Mouse (Mus musculus): ENCODE data around the gene Acox1. TPM values are rescaled to one million over a fixed set of nuclear protein-coding genes. Genes with fewer than 3 reads are reported as not detected.
A peak's percentile ranks its signal among the peaks of the same experiment; 100 is the strongest.

Gene Acox1
- polyA plus RNA-seq, 1 experiment from 2014 or later: 21.2 TPM

DNA sequence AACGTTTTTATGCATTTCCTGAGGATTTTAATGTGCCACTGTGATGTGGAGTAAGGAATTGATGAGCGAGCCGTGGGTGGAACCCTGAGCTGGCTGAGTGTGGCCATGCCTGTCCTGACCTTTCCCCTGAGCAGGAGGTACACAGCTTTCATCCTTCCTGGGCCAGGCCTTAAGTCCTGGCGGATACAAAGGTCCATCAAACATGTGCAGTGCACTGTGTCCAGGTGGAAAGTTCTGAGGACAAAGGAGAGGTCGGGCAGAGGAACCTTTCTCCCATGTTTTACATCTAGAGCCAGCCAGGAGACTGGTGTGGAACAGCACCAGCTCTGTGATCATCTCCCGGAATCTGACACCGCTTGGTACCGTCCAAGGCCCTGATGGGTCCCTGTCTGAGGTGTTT, 10.4 kb upstream of the Acox1 start:
- Histone ChIP-seq H3K9me3 (no peaks in the 10 kb centered on the region), H3K36me3 (peaks cover 18% of the 10 kb centered on the region), H3K4me2 (no peak overlapping the region), H3K9ac (no peak overlapping the region), H3K4me1 (no peaks in the 10 kb centered on the region), H3K27me3 (no peaks in the 10 kb centered on the region), H3K4me3 (no peak overlapping the region), H3K27ac (no peak overlapping the region)
- no peak for ATAC-seq (ENCODE audit: borderline replicate concordance, extremely low read depth, low FRiP score, low TSS enrichment)
- WGBS: 68% methylated on average over 8 of the region's 8 CpGs

DNA sequence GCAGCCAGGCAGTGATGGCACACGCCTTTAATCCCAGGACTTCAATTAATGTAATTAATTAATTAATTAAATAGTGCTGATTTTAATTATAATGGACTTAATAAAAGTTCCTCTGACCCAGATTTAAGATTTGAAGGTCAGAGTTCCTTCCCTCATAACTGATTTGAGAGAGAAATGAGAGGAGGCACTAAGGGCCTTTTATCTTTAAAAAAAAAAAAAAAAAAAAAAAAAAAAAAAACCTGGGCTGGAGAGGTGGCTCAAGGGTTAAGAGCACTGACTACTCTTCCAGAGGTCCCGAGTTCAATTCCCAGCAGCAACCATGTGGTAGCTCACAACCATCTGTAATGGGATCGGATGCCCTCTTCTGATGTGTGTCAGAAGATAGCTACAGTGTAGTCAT, 9.8 kb upstream of the Acox1 start:
- no peak overlapping the region for H3K27ac ChIP-seq
- no peak for ATAC-seq (ENCODE audit: borderline replicate concordance, extremely low read depth, low FRiP score, low TSS enrichment)
- no peaks in the 10 kb centered on the region for H3K4me1 ChIP-seq
- peaks cover 18% of the 10 kb centered on the region for H3K36me3 ChIP-seq
- WGBS: 79% methylated on average over 3 of the region's 3 CpGs
- no peak overlapping the region for H3K4me2 ChIP-seq
- H3K27me3 ChIP-seq: no peaks in the 10 kb centered on the region
- H3K9ac ChIP-seq: no peak overlapping the region
- H3K4me3 ChIP-seq: no peak overlapping the region
- no peaks in the 10 kb centered on the region for H3K9me3 ChIP-seq

DNA sequence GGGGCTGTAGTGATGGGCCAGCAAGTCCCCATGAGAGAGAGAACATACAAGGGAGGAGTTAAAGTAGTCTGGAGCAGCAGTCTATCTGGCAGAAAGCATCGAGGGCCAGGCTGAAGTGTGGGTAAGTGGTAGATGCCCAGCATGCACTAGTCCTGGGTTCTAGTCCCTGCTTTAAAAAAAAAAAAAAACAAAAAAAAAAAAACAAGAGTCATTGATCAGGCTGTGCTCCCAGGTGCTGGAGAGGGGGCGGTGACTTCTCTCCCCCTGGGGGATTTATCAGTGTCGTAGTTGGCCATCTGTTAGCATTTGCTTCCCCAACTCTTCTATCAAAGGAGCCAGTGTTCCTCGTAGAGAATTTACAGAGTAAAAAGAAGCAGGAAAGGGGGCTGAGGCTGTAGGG, 7.8 kb upstream of the Acox1 start:
- H3K9ac ChIP-seq: no peak overlapping the region
- no peak overlapping the region for H3K27ac ChIP-seq
- H3K4me2 ChIP-seq: no peak overlapping the region
- H3K36me3 ChIP-seq: peaks cover 18% of the 10 kb centered on the region
- H3K27me3 ChIP-seq: no peaks in the 10 kb centered on the region
- no peak overlapping the region for H3K4me3 ChIP-seq
- 72% methylated on average over 4 of the region's 4 CpGs for WGBS
- ATAC-seq (ENCODE audit: borderline replicate concordance, extremely low read depth, low FRiP score, low TSS enrichment): no peak
- H3K4me1 ChIP-seq: no peaks in the 10 kb centered on the region
- H3K9me3 ChIP-seq: no peaks in the 10 kb centered on the region

DNA sequence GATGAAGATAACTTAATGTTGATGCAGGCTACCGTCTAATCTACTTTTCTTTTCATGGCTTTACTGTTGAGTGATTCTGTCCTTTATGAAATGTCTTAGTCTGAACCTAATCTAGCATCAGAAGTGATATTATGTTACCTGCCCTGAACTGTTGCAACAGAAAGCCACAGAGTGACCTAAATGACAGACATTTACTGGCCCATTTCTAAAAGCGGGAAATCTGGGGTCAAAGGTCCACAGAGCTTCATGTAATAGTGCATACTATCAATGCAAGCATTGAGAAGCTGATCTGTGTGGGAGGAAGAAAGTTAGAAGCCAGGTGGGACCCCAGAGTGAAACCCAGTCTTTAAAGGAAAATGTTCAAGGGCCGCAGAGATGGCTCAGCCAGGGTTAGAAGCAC, 4.3 kb upstream of the Acox1 start:
- Histone ChIP-seq H3K27me3 (no peaks in the 10 kb centered on the region), H3K27ac (no peak overlapping the region), H3K4me2 (no peak overlapping the region), H3K4me1 (peaks cover 7% of the 10 kb centered on the region), H3K36me3 (peaks cover 18% of the 10 kb centered on the region), H3K9ac (no peak overlapping the region), H3K9me3 (no peaks in the 10 kb centered on the region), H3K4me3 (no peak overlapping the region)
- ATAC-seq (ENCODE audit: borderline replicate concordance, extremely low read depth, low FRiP score, low TSS enrichment): no peak
- WGBS: 89% methylated on average over 3 of the region's 3 CpGs

DNA sequence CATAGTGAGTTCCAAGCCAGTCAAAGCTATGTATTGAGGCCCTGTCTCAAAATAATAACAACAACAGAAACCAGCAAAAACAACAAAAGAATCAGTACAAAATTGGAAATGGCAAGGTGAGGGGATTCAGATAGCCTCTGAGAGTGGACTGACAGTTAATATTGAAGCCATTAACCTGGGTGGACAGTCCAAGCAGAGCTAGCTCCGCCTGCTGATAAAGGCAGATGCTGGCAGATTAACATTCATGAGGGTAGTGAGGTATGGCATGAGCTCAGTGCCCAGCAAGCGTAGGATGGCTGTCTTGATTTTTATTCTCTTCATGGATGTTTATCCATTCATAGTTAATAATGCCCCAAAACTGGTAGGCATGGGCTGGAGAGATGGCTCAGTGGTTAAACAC, 2.3 kb upstream of the Acox1 start:
- H3K36me3 ChIP-seq: peaks cover 8% of the 10 kb centered on the region
- H3K4me3 ChIP-seq: no peak overlapping the region
- WGBS: 85% methylated on average over 2 of the region's 2 CpGs
- no peak overlapping the region for H3K27ac ChIP-seq
- no peak for ATAC-seq (ENCODE audit: borderline replicate concordance, extremely low read depth, low FRiP score, low TSS enrichment)
- no peak overlapping the region for H3K4me2 ChIP-seq
- H3K27me3 ChIP-seq: no peaks in the 10 kb centered on the region
- peaks cover 15% of the 10 kb centered on the region for H3K4me1 ChIP-seq
- H3K9me3 ChIP-seq: no peaks in the 10 kb centered on the region
- H3K9ac ChIP-seq: no peak overlapping the region

DNA sequence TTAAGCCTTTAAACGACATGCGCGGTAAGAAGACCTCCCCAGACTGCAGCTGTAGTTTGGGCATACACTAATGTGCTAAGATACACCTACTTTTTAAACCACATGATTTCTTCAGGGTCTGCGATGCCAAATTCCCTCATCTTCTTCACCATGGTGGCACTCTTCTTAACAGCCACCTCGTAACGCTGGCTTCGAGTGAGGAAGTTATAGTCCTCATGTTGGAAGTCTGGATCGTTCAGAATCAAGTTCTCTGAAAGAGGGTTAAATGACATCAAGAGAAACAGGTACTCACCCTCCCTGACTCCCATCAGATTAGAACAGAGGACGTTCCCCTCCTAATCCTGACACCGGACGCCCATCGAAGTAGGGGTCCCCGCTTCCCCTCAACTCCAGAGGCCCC, 713 bp downstream of the Acox1 start:
- Histone ChIP-seq H3K4me3 (peak overlapping the region; percentile 56), H3K4me1 (peaks cover 15% of the 10 kb centered on the region), H3K27me3 (no peaks in the 10 kb centered on the region), H3K4me2 (peak overlapping the region; percentile 75), H3K9ac (peak overlapping the region; percentile 65), H3K9me3 (no peaks in the 10 kb centered on the region), H3K36me3 (peaks cover 5% of the 10 kb centered on the region; the same call in 1 of the 2 replicates), H3K27ac (peak overlapping the region; percentile 90)
- WGBS: 16% methylated on average over 13 of the region's 13 CpGs
- ATAC-seq (ENCODE audit: borderline replicate concordance, extremely low read depth, low FRiP score, low TSS enrichment): no peak

DNA sequence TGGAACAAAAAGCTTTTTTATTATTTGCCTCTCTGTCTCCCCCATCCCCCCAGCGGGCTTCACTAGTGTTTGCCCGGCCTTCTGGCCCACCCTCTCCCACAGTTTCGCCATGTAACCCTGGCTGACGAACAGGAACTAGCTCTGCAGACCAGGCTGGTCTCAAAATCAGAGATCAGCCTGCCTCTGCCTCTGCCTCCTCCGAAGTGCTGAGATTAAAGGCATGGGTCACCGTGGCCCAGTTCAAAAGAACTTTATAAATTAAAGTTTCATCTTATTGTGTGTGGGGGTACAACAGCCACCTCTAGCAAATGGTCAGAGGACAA, 1.3 kb downstream of the Acox1 start:
- Histone ChIP-seq H3K4me2 (peak overlapping the region; percentile 75; the same call in 1 of the 2 replicates), H3K9me3 (no peaks in the 10 kb centered on the region), H3K4me3 (no peak overlapping the region; the same call in 1 of the 2 replicates), H3K4me1 (peaks cover 15% of the 10 kb centered on the region), H3K27ac (no peak overlapping the region), H3K36me3 (peaks cover 5% of the 10 kb centered on the region; the same call in 1 of the 2 replicates), H3K27me3 (no peaks in the 10 kb centered on the region), H3K9ac (no peak overlapping the region)
- no peak for ATAC-seq (ENCODE audit: borderline replicate concordance, extremely low read depth, low FRiP score, low TSS enrichment)
- 86% methylated on average over 6 of the region's 6 CpGs for WGBS

DNA sequence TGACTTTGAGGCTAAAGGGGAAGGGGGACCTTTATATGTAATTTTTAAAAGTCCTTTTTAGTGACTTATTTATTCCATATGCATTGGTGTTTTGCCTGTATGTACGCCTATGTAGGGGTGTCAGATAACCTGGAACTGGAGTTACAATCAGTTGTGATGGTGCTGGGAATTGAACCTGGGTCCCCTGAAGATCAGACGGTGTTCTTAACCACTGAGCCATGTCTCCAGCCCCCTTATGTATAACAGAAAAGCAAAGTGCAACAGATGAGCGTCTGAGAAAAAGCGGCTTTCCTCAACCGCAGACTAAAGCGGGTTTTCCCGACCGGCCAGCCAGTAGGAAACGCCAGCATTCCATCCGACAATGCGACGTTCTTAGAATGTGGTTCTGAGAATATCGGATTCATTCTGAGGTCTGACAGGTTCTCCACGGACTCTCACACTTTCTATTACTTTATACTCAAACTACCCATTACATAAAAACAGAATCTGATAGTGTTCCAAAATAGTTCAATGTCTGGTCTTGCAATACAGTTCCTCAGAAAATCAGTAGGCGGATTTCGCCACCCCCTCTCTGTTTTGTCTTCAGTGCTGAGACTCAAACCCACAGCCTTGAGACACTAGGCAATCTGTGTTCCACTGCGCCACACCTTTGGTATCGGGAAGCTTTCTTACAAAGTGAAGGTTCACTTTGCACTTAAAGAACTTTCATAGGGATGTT, 1.8 kb downstream of the Acox1 start:
- no peak overlapping the region for H3K4me2 ChIP-seq
- H3K4me1 ChIP-seq: peaks cover 15% of the 10 kb centered on the region
- no peak overlapping the region for H3K9ac ChIP-seq
- no peak overlapping the region; the same call in 1 of the 2 replicates for H3K4me3 ChIP-seq
- 90% methylated on average over 18 of the region's 18 CpGs for WGBS
- ATAC-seq (ENCODE audit: borderline replicate concordance, extremely low read depth, low FRiP score, low TSS enrichment): no peak
- H3K27ac ChIP-seq: no peak overlapping the region
- peaks cover 5% of the 10 kb centered on the region; the same call in 1 of the 2 replicates for H3K36me3 ChIP-seq
- no peaks in the 10 kb centered on the region for H3K9me3 ChIP-seq
- H3K27me3 ChIP-seq: no peaks in the 10 kb centered on the region

DNA sequence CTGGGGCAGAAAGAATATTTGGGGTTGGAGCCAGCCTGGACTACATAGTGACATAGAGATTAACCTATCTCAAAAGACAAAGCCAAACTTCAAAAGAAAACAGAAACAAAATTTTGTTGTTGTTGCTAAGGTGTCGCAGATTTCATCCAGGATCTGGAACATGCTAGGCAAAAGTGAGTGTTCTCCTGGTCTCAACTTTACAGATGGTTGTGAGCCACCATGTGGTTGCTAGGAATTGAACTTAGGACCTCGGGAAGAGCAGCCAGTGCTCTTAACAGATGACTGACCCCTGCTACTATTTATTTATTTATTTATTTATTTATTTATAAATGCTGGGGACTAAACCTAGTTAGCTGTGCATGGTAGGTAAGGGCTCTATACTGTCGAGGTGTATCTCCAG, 2.5 kb downstream of the Acox1 start:
- H3K4me3 ChIP-seq: no peak overlapping the region
- no peaks in the 10 kb centered on the region for H3K27me3 ChIP-seq
- WGBS: 77% methylated on average over 3 of the region's 3 CpGs
- no peak overlapping the region for H3K4me2 ChIP-seq
- H3K27ac ChIP-seq: no peak overlapping the region
- H3K36me3 ChIP-seq: peaks cover 5% of the 10 kb centered on the region
- ATAC-seq (ENCODE audit: borderline replicate concordance, extremely low read depth, low FRiP score, low TSS enrichment): no peak
- no peaks in the 10 kb centered on the region for H3K9me3 ChIP-seq
- no peak overlapping the region for H3K9ac ChIP-seq
- peaks cover 15% of the 10 kb centered on the region for H3K4me1 ChIP-seq

DNA sequence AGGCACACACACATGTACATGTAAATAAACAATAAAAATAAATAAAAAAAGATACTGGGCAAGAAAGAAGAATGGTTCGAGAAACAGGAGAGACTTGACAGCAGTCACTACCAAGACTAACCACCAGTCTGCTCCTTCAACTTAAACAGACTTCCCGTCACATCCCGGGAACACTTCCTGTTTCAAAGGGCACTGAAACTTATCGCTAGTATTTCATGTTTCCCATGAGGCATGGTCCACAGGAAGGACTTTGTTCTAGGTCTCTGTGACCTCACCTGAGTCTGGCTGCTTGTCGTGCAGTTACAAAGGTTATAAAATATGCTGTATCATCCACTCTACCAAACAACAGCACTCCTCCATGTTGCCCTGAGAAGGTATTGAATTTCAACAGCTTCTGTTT, 3.6 kb downstream of the Acox1 start:
- no peaks in the 10 kb centered on the region for H3K9me3 ChIP-seq
- H3K4me1 ChIP-seq: peaks cover 15% of the 10 kb centered on the region
- 63% methylated on average over 5 of the region's 5 CpGs for WGBS
- no peak overlapping the region for H3K4me2 ChIP-seq
- no peak overlapping the region for H3K27ac ChIP-seq
- no peak overlapping the region for H3K4me3 ChIP-seq
- H3K9ac ChIP-seq: no peak overlapping the region
- no peak for ATAC-seq (ENCODE audit: borderline replicate concordance, extremely low read depth, low FRiP score, low TSS enrichment)
- peaks cover 5% of the 10 kb centered on the region for H3K36me3 ChIP-seq
- no peaks in the 10 kb centered on the region for H3K27me3 ChIP-seq

DNA sequence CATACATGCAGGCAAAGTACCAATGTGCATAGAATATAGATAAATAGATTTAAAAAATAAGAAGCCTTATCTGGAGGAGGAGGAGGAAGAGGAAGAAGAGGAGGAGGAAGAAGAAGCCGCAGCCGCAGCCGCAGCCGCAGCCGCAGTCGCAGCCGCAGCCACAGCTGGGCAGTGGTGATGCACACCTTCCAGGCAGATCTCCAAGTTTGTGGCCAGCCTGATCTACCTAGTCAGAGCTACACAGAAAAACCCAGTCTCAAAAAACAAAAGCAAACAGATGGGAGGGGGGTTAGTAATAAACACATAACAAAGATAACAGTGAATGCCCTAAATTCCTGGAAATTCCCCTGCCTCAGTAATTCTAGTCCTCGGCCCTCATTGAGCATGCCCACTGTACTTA, 4.2 kb downstream of the Acox1 start:
- Histone ChIP-seq H3K9ac (no peak overlapping the region), H3K4me3 (no peak overlapping the region), H3K27me3 (no peaks in the 10 kb centered on the region), H3K27ac (no peak overlapping the region), H3K4me2 (no peak overlapping the region), H3K4me1 (peaks cover 13% of the 10 kb centered on the region), H3K9me3 (no peaks in the 10 kb centered on the region), H3K36me3 (peaks cover 5% of the 10 kb centered on the region)
- no peak for ATAC-seq (ENCODE audit: borderline replicate concordance, extremely low read depth, low FRiP score, low TSS enrichment)
- 88% methylated on average over 8 of the region's 8 CpGs for WGBS

DNA sequence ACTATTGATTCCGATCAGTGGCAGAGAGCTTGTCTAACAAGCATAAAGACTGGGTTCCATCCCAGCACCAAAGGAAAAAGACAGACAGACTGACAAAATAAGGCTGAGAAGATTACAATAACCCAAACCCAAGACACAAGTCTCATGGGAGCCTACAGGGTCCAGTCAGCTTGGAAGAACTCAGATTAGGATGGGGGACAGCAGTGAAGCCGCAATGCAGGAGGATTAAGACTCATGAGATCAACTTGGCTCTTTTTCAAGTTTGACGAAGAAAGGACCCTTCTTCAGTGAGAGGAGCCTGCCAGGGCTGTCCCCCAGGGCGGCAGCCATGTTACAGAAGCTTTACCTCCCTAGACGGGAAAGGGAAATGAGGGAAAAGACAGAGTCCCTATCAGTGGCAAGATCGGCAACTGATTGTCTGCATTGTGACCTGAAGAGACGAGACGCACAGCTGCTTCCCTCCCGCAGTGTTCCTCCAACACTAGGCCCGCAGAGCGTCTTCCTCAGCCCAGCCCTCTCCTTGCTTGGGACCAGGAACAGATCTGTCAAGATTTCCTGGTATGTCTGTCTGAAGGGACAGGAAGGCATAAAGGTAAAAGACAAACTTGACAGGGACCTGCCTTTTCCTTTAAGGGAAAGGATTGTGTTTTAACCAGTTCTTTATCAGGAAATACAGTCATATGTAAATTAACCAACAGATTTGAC, 11.5 kb downstream of the Acox1 start:
- peaks cover 17% of the 10 kb centered on the region for H3K36me3 ChIP-seq
- H3K9me3 ChIP-seq: no peaks in the 10 kb centered on the region
- H3K4me2 ChIP-seq: no peak overlapping the region
- H3K27ac ChIP-seq: 0 out of 2 replicates have a peak overlapping the region, but pooled peaks have one; percentile 5
- no peaks in the 10 kb centered on the region for H3K27me3 ChIP-seq
- WGBS: 62% methylated on average over 11 of the region's 11 CpGs
- H3K4me1 ChIP-seq: 0 out of 2 replicates have a peak, but pooled peaks cover 4% of the 10 kb centered on the region
- ATAC-seq (ENCODE audit: borderline replicate concordance, extremely low read depth, low FRiP score, low TSS enrichment): no peak
- H3K4me3 ChIP-seq: no peak overlapping the region
- H3K9ac ChIP-seq: no peak overlapping the region

All from lung, embryonic 15.5 days (tissue).